Mouse (Mus musculus) lung, embryonic 15.5 days (tissue): ENCODE data around the gene Trim69. TPM values are rescaled to one million over a fixed set of nuclear protein-coding genes. Genes with fewer than 3 reads are reported as not detected.
"Not testable (repeated sequence)": the region's sequence is repeated elsewhere in the genome, so short reads cannot be mapped to it uniquely, and the experiment has no call there.

Experiments used
- ATAC-seq: fragments of 200-750 bp; cut with Nextera tagmentation; 2 replicates; pipeline ENCODE4 v1.8.0; 2017; ENCODE audit warnings: moderate number of reproducible peaks, borderline replicate concordance; ENCODE audit not compliant: low FRiP score, low TSS enrichment; ENCODE audit errors: extremely low read depth
- H3K27ac ChIP-seq: fragments of 300-500 bp; sonication (generic); 2 replicates; pipeline ENCODE4 v1.5.1; 2015; ENCODE audit warnings: moderate library complexity, mild to moderate bottlenecking, inconsistent platforms
- H3K27me3 ChIP-seq: fragments of 300-500 bp; sonication (generic); 2 replicates; pipeline ENCODE4 v1.6.1; 2015; ENCODE audit warnings: inconsistent platforms
- H3K36me3 ChIP-seq: fragments of 300-500 bp; sonication (generic); 2 replicates; pipeline ENCODE4 v1.6.1; 2015; ENCODE audit warnings: inconsistent platforms
- H3K4me1 ChIP-seq: fragments of 300-500 bp; sonication (generic); 2 replicates; pipeline ENCODE4 v1.6.1; 2015; ENCODE audit warnings: inconsistent platforms
- H3K4me2 ChIP-seq: fragments of 300-500 bp; sonication (generic); 2 replicates; pipeline ENCODE4 v1.6.1; 2015; ENCODE audit warnings: inconsistent platforms, mild to moderate bottlenecking, moderate library complexity
- H3K4me3 ChIP-seq: fragments of 300-500 bp; sonication (generic); 2 replicates; pipeline ENCODE4 v1.5.1; 2015; ENCODE audit warnings: mild to moderate bottlenecking, inconsistent platforms
- H3K9ac ChIP-seq: fragments of 300-500 bp; sonication (generic); 2 replicates; pipeline ENCODE4 v1.6.1; 2015; ENCODE audit warnings: inconsistent platforms
- H3K9me3 ChIP-seq: fragments of 300-500 bp; sonication (generic); 2 replicates; pipeline ENCODE4 v1.6.1; 2016; ENCODE audit warnings: inconsistent platforms
- WGBS: fragments of 180-500 bp; shearing (Covaris S2); methylation state at CpG from one replicate; pipeline ENCODE4 v1.1.7; 2015; 5-methylcytosine and 5-hydroxymethylcytosine counted together
- polyA plus RNA-seq: library from polyadenylated mRNA; unstranded; fragments of >200 nt; fragmentation: Nextera tagmentation; extraction: Ambion mirVana; gene quantifications from 2 replicates; pipeline ENCODE4 v1.2.1, GENCODE M21; 2015

Gene Trim69
- polyA plus RNA-seq, 1 experiment from 2014 or later: not detected

DNA sequence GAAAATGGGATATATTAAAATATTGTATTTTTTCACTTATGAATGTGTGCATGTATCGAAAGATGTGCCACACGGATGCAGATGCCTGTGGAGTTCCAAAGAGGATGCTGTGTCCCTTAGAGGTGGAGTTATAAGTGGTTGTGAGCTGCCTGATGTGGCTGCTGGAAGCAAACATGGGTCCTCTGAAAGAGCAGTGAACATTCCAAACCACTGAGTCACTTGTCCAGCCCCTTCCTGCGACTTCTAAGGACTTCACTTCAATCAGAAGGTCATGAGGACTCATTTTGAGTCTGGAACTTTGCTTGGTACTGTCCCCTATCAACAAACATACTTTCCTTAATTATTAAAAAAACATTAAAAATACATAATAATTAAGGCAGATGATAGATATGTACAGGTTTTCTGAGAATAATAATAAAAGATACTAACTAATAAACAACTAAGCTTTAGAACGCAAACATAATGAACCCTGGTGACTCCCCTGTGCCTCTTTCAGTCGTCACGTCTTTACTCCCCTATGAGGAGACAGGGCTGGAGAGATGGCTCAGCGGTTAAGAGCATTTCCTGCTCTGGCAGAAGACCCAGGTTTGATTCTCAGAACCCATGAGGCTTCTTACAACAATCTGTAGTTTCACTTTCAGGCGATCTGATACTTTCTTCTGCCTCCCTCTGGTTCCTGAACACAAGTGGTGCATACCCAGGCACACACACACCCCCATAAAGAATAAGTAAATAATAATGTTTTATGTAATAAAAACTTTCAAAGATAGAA is 19.7 kb downstream of the Trim69 start:
- H3K9ac ChIP-seq: no peak overlapping the region
- WGBS: 62% methylated on average over 8 of the region's 8 CpGs
- ATAC-seq: no peak

DNA sequence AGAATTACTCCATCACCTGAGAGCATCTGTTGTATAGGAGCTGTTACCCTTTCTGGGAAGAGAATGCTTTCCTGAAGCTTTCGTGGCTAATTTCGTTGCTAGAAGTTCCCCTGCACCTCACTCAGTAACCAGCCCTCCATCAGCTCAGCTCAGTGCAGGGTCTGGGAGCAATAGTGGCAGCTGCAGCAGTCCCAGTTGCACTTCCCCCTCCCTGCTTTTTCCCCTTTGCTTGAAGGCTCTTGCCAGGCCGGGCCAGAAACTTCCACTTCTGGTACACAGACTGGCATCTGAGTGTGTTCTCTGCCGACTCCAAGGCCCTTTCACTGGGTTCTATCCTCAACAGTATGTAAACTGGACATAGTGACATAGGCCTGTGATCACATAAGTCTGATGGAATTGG is 24.6 kb downstream of the Trim69 start:
- H3K27me3 ChIP-seq: no peaks in the 10 kb centered on the region
- WGBS: 77% methylated on average over 4 of the region's 4 CpGs

More for the DNA sequence above, 19.7 kb downstream of the Trim69 start:
- H3K4me3 ChIP-seq: no peak overlapping the region
- H3K4me1 ChIP-seq: no peaks in the 10 kb centered on the region
- H3K4me2 ChIP-seq: no peak overlapping the region
- no peaks in the 10 kb centered on the region for H3K36me3 ChIP-seq
- no peak overlapping the region for H3K27ac ChIP-seq
- H3K27me3 ChIP-seq: no peaks in the 10 kb centered on the region
- no peaks in the 10 kb centered on the region for H3K9me3 ChIP-seq

DNA sequence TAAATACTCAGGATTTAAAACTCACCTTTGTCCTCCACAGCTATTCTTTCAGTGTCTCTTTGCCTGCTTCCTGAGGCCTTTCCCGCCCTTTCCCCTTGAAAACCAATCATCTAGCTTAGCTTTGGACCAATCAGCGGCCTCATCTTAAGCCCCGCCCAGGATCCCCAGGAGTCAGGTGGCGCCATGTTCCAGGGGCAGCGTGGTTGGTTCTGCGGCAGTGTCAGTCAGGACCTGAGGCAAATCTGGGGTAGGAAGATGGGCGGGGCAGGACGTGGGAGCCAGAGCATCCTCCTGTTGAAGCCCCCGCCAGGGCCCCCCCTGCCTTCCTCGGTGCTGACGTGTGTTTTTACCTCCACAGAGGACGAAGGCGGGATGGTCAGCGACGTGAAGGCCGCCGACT is 25.6 kb downstream of the Trim69 start, which contains the start of the genes Patl2 and Terb2:
Patl2 (minus strand) TSS at position 84 of the 400 bp plus-strand sequence.
Terb2 (plus strand) TSS at position 167 of the 400 bp plus-strand sequence.
- Histone ChIP-seq H3K4me3 (no peak within 1 kb of the TSS), H3K9ac (no peak within 1 kb of the TSS), H3K27ac (no peak within 1 kb of the TSS), H3K36me3 (no peaks in the 10 kb centered on the region), H3K27me3 (no peaks in the 10 kb centered on the region), H3K4me2 (no peak within 1 kb of the TSS), H3K9me3 (no peaks in the 10 kb centered on the region), H3K4me1 (no peaks in the 10 kb centered on the region)
- 78% methylated on average over 17 of the region's 17 CpGs for WGBS
- ATAC-seq: no peak

More for the DNA sequence above, 24.6 kb downstream of the Trim69 start:
- Histone ChIP-seq H3K9me3 (no peaks in the 10 kb centered on the region), H3K9ac (no peak overlapping the region), H3K4me2 (no peak overlapping the region), H3K4me3 (no peak overlapping the region), H3K4me1 (no peaks in the 10 kb centered on the region), H3K36me3 (no peaks in the 10 kb centered on the region), H3K27ac (no peak overlapping the region)
- ATAC-seq: no peak

DNA sequence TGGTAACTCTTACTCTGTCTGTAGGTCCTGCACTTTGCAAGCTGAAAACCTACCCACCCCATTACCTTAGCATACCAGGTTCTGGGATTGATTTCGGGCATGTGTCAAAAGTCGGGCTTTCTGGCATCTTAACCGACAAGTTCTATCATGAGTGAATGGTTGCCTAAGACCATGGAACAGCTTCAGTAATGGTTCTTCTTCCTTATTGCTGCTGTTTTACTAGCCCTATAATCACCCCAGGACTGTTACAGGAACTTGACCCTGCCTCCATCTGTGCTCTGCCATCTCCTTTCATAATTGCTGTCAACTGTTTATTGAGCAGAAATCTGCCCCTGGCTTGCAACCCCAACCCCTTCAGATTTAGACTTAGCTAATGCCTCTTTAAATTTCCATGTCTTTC is 26.3 kb downstream of the Trim69 start:
- no peak for ATAC-seq
- H3K27me3 ChIP-seq: no peaks in the 10 kb centered on the region
- 89% methylated on average over 3 of the region's 3 CpGs for WGBS
- H3K4me1 ChIP-seq: no peaks in the 10 kb centered on the region
- no peak overlapping the region for H3K4me3 ChIP-seq
- H3K9ac ChIP-seq: no peak overlapping the region
- no peak overlapping the region for H3K4me2 ChIP-seq
- no peaks in the 10 kb centered on the region for H3K36me3 ChIP-seq
- no peaks in the 10 kb centered on the region for H3K9me3 ChIP-seq
- no peak overlapping the region for H3K27ac ChIP-seq

DNA sequence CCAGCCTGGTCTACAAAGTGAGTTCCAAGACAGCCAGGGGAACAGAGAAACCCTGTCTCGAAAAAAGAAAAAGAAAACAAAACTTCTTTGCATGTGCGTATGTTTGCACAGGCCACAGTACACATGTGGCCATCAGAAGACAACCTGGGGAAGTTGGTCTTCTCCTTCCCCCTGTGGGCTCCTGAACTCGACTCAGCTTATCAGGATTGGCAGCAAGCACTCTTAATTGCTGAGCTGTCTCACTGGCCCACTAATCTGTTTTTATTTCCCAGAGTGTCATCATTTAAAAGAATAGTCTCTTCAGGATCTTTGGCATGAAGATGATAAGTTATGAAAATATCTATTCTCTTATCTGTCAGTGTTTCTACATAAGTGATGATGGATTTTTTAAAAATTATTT is 31.3 kb downstream of the Trim69 start:
- WGBS: 55% methylated on average over 3 of the region's 3 CpGs

DNA sequence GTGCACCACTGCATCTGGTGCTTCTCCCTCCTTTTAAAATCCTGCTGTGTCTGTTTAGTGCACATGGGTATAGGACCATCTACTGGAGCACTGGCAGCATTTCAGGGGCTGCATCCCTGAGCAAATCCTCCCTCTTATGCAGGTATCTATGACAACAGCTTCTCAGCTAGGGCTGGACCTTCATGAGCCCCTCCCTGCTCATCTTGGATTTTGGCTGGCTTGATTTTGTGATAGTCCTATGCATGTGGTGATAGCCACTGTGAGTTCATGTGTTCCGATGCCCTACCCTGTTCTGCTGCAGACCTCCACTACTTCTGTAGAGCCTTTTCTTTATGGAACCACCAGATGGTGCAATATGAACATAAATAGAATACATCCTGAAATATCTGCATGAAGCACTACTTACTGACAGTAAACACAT is 34.0 kb downstream of the Trim69 start:
- no peak for ATAC-seq
- H3K4me1 ChIP-seq: no peaks in the 10 kb centered on the region
- no peaks in the 10 kb centered on the region for H3K9me3 ChIP-seq
- H3K27me3 ChIP-seq: no peaks in the 10 kb centered on the region
- no peak overlapping the region for H3K27ac ChIP-seq
- no peak overlapping the region for H3K4me2 ChIP-seq
- H3K36me3 ChIP-seq: no peaks in the 10 kb centered on the region
- 43% methylated on average over 1 of the region's 1 CpGs for WGBS
- H3K4me3 ChIP-seq: no peak overlapping the region
- no peak overlapping the region for H3K9ac ChIP-seq

More for the DNA sequence above, 31.3 kb downstream of the Trim69 start:
- Histone ChIP-seq H3K4me1 (no peaks in the 10 kb centered on the region), H3K9ac (no peak overlapping the region), H3K36me3 (no peaks in the 10 kb centered on the region), H3K27me3 (no peaks in the 10 kb centered on the region), H3K4me3 (no peak overlapping the region), H3K4me2 (no peak overlapping the region), H3K27ac (no peak overlapping the region), H3K9me3 (no peaks in the 10 kb centered on the region)
- no peak for ATAC-seq

DNA sequence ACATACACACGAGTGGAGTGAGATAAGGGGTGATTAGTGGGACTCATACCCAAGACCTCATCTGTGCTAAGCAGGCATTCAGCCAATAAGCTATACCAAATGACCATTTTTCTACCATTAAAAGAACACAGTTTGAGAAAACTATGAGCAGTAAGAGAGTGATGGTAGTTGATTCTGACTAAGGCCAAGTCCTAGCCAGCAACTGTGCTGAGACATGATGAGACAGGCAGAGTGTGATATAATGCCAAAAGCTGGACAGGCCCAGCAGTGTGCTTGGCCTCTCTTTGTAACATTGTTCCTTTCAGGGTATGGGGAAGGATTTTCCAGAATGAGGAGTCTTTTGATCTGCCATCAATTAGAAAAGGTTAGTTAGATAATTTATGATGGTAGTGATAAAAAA is 41.0 kb downstream of the Trim69 start:
- Histone ChIP-seq H3K27ac (no peak overlapping the region), H3K27me3 (no peaks in the 10 kb centered on the region), H3K9me3 (no peaks in the 10 kb centered on the region), H3K9ac (no peak overlapping the region), H3K4me3 (no peak overlapping the region), H3K36me3 (no peaks in the 10 kb centered on the region), H3K4me2 (no peak overlapping the region), H3K4me1 (no peaks in the 10 kb centered on the region)
- WGBS: 41% methylated on average over 1 of the region's 1 CpGs
- no peak for ATAC-seq

DNA sequence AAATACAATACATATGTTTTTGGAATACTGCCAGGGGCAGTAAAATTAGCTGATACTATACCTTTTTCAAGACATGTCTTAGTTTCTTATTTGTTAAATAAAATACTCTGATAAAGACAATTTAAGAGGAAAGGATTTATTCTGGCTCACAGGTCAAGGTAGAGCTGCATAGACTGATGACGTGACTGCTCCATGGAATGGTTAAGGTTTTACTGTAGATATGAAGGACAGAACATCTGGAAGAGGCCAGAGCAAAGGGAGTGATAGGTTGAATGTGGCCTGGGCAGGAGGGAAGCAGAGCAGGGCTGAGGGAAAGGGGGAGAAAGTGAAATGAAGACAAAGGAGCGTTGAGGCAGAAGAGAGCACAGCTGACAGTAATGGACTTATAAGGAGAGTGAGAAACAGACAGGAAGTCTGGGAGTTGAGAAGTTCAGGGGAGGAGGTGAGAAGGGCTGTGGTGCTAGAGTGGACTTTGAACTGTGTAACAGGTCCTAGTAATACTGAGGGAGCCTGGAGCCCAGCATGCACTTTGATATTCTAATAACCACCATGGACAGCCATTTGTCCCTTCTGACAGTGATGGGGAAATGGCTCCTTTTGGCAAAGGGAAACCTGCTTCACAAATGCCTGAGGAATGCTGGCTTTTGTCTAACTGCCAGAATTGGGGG is 46.1 kb downstream of the Trim69 start:
- no peak overlapping the region for H3K9ac ChIP-seq
- WGBS: 53% methylated on average over 2 of the region's 2 CpGs
- no peak for ATAC-seq
- H3K4me2 ChIP-seq: no peak overlapping the region
- no peaks in the 10 kb centered on the region for H3K36me3 ChIP-seq
- no peaks in the 10 kb centered on the region for H3K9me3 ChIP-seq
- no peak overlapping the region for H3K4me3 ChIP-seq
- H3K27ac ChIP-seq: no peak overlapping the region
- H3K4me1 ChIP-seq: no peaks in the 10 kb centered on the region
- H3K27me3 ChIP-seq: no peaks in the 10 kb centered on the region

DNA sequence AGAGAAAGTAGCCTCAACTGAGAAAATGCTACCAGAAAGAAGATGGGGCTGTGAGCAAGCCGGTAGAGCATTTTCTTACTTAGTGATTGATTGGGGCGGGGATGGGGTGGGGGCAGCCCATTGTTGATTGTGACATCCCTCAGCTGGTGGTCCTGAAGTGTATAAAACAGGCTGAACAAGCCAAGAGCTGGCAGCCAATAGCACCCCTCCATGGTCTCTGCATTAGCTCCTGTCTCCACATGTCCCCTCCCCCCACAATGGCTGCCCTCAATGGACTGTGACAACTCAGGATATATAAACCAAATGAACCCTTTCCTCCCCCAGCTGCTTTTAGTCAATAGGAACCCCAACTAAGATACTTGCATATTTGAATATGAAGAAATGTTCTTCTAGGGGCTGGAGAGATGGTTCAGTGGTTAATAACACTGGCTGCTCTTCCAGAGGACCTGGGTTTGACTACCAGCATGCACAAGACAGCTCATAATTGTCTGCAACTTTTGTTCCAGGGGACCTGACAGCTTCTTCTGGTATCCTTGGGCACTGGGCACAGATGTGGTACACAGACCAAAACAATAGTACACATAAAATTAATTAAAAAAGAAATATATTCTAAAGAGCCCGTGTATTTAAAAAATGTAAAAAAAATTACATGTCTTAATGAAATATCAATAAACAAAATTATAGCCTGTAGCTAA is 50.2 kb downstream of the Trim69 start:
- Histone ChIP-seq H3K4me1 (no peaks in the 10 kb centered on the region), H3K9me3 (no peaks in the 10 kb centered on the region), H3K4me2 (no peak overlapping the region), H3K27ac (no peak overlapping the region), H3K4me3 (no peak overlapping the region), H3K36me3 (no peaks in the 10 kb centered on the region), H3K9ac (no peak overlapping the region), H3K27me3 (no peaks in the 10 kb centered on the region)
- 54% methylated on average over 3 of the region's 3 CpGs for WGBS
- no peak for ATAC-seq

DNA sequence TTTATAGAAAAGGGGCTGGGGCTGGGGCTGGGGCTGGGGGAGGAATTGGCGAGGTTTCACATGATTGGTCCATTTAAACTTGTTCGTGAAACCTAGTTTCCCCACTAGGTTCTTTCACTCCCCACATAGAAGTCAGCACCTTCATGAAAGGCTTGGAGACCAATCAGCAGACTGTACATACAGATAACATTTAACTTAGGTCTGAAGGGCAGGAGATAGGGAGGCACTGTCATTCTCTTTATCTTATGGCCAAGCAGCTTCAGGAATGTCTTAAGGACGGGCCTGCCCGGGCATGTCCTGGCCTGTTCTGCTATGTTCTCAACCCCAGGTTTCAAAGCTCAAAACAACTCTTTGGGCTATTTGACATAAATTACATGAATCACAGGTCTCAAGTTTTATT is 56.6 kb downstream of the Trim69 start:
- not testable (repeated sequence) for H3K27me3 ChIP-seq, H3K36me3 ChIP-seq, ATAC-seq, H3K9ac ChIP-seq, H3K4me1 ChIP-seq, H3K4me2 ChIP-seq, H3K9me3 ChIP-seq, H3K4me3 ChIP-seq, H3K27ac ChIP-seq
- 87% methylated on average over 4 of the region's 4 CpGs for WGBS

DNA sequence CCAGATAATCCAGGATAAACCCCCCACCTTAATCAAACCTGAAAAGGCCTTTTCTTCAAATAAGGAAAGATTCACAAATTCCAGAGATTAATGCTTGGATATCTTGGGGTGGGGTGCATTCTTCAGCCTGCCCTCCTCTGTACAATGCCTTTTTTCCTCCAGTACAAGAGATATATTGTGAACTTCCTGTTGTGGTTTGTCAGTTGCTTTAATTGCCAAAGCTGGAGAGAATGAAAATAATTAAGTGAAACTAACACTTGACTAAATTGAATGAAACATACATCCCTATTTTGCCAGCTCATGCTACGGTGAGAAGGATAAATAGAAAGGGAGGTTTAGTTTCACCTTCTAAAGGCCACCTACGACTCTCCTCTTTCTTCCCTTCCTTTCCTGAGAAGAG is 57.7 kb downstream of the Trim69 start:
- Histone ChIP-seq H3K27ac (no peak overlapping the region), H3K36me3 (no peaks in the 10 kb centered on the region), H3K4me3 (no peak overlapping the region), H3K9ac (no peak overlapping the region), H3K9me3 (no peaks in the 10 kb centered on the region), H3K27me3 (no peaks in the 10 kb centered on the region), H3K4me2 (no peak overlapping the region), H3K4me1 (no peaks in the 10 kb centered on the region)
- ATAC-seq: no peak
- WGBS: 71% methylated on average over 2 of the region's 2 CpGs

DNA sequence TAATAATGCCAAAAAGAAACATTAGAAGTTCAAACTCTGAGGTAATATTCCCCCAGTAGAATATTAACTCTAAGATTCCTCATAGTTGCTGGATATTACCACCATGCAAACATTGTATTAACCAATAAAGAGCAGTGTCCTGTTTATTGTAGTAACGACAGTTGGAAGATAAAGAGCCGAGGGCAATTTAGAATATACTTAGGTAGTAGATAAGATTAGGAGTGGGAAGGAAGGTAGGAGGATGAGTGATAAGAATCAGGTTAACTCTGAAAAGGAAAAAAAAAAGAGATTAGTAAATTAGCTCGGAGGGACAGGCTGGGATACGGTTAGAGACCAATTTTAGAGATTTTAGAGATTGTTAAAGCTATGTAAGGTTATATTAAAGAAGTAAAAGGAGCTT is 60.9 kb downstream of the Trim69 start:
- Histone ChIP-seq H3K4me3 (no peak overlapping the region), H3K4me2 (no peak overlapping the region), H3K36me3 (no peaks in the 10 kb centered on the region), H3K4me1 (no peaks in the 10 kb centered on the region), H3K9ac (no peak overlapping the region), H3K9me3 (no peaks in the 10 kb centered on the region), H3K27ac (no peak overlapping the region), H3K27me3 (no peaks in the 10 kb centered on the region)
- ATAC-seq: no peak
- 21% methylated on average over 4 of the region's 4 CpGs for WGBS
